Mouse (Mus musculus) CH12.LX (cell line): ENCODE data around the gene Zfp541. TPM values are rescaled to one million over a fixed set of nuclear protein-coding genes. Genes with fewer than 3 reads are reported as not detected.

ENCODE experiments used
- DNase-seq: peaks from one replicate; pipeline ENCODE4 v3.0.0-alpha.2; 2013; ENCODE audit errors: extremely low read depth
- H3K27ac ChIP-seq: 2 replicates; pipeline ENCODE4 v1.5.1; 2012; ENCODE audit warnings: low read depth, mild to moderate bottlenecking, control low read depth, moderate library complexity; ENCODE audit not compliant: insufficient read depth
- H3K27me3 ChIP-seq: replicated peaks from 2 replicates; pipeline ENCODE3; 2012; ENCODE audit warnings: inconsistent platforms
- H3K36me3 ChIP-seq, 2 experiments: replicated peaks in 1 of 2; 2 replicates each; pipeline versions ENCODE3 to v1.6.1; 2012; ENCODE audit warnings: inconsistent platforms in 1 of 2, low read length in 1 of 2, mild to moderate bottlenecking in 1 of 2, mixed read lengths in 1 of 2, moderate library complexity in 1 of 2; ENCODE audit not compliant: control insufficient read depth in 1 of 2, insufficient read depth in 1 of 2
- H3K4me1 ChIP-seq, 2 experiments: 2 replicates each; pipeline ENCODE4 v1.6.1; 2012; ENCODE audit warnings: inconsistent platforms in 1 of 2, moderate library complexity in 1 of 2; ENCODE audit not compliant: insufficient read depth in 2 of 2, control insufficient read depth in 1 of 2
- H3K4me2 ChIP-seq: 2 replicates; pipeline ENCODE4 v1.6.1; 2012; ENCODE audit warnings: low read depth, mild to moderate bottlenecking, control low read depth; ENCODE audit not compliant: poor library complexity, insufficient read depth, severe bottlenecking
- H3K4me3 ChIP-seq, 3 experiments: fragments of 150-350 bp in 1 of 3; sonication (generic) in 1 of 3; replicated peaks in 1 of 3; 2 replicates each; pipeline versions ENCODE3 to v1.5.1; 2011 to 2012; ENCODE audit warnings: low read depth in 2 of 3, low read length in 2 of 3, mild to moderate bottlenecking in 2 of 3, moderate library complexity in 2 of 3, control low read depth in 1 of 3, improper control_type of control experiment in 1 of 3, inconsistent platforms in 1 of 3, mixed read lengths in 1 of 3; ENCODE audit not compliant: poor library complexity in 1 of 3
- H3K79me2 ChIP-seq: replicated peaks from 2 replicates; pipeline ENCODE4 v1.6.1; 2012; ENCODE audit warnings: mild to moderate bottlenecking, moderate library complexity; ENCODE audit not compliant: control insufficient read depth, poor library complexity, insufficient read depth, severe bottlenecking; ENCODE audit errors: extremely low read depth
- H3K9ac ChIP-seq: 2 replicates; pipeline ENCODE4 v1.6.1; 2012; ENCODE audit warnings: low read depth, mild to moderate bottlenecking, control low read depth, moderate library complexity; ENCODE audit not compliant: insufficient read depth
- H3K9me3 ChIP-seq: replicated peaks from 2 replicates; pipeline ENCODE3; 2012; ENCODE audit warnings: low read length, inconsistent platforms, mixed read lengths
- BHLHE40 ChIP-seq: IDR thresholded peaks from 2 replicates; pipeline ENCODE4 v1.6.1; 2011; ENCODE audit warnings: mild to moderate bottlenecking, low read depth, low read length, improper control_type of control experiment
- CHD1 ChIP-seq: IDR thresholded peaks from 2 replicates; pipeline ENCODE4 v1.6.1; 2012; ENCODE audit warnings: low read depth, low read length, improper control_type of control experiment, inconsistent platforms
- E2F4 ChIP-seq: IDR thresholded peaks from 2 replicates; pipeline ENCODE4 v1.6.1; 2011; ENCODE audit warnings: low read depth, low read length, improper control_type of control experiment; ENCODE audit not compliant: insufficient replicate concordance
- ELF1 ChIP-seq: IDR thresholded peaks from 2 replicates; pipeline ENCODE4 v1.6.1; 2014; ENCODE audit warnings: low read depth, mild to moderate bottlenecking, inconsistent platforms, low read length, improper control_type of control experiment
- EP300 ChIP-seq: IDR thresholded peaks from 2 replicates; pipeline ENCODE4 v1.6.1; 2011; ENCODE audit warnings: low read length, improper control_type of control experiment
- ETS1 ChIP-seq: conservative IDR thresholded peaks from 2 replicates; pipeline ENCODE4 v1.6.1; 2012; ENCODE audit warnings: low read depth, mild to moderate bottlenecking, inconsistent platforms, low read length, improper control_type of control experiment, moderate library complexity
- GABPA ChIP-seq: IDR thresholded peaks from 2 replicates; pipeline ENCODE4 v1.6.1; 2012; ENCODE audit warnings: low read depth, low read length, improper control_type of control experiment, inconsistent platforms; ENCODE audit not compliant: insufficient replicate concordance
- HCFC1 ChIP-seq: IDR thresholded peaks from 2 replicates; pipeline ENCODE4 v1.6.1; 2012; ENCODE audit warnings: low read depth, mild to moderate bottlenecking, inconsistent platforms, low read length, improper control_type of control experiment
- IRF4 ChIP-seq: IDR thresholded peaks from 2 replicates; pipeline ENCODE4 v1.6.1; 2014; ENCODE audit warnings: low read depth, mild to moderate bottlenecking, inconsistent platforms, low read length, improper control_type of control experiment
- JUN ChIP-seq: IDR thresholded peaks from 2 replicates; pipeline ENCODE4 v1.6.1; 2011; ENCODE audit warnings: low read depth, mild to moderate bottlenecking, low read length, improper control_type of control experiment, moderate library complexity; ENCODE audit not compliant: insufficient read depth
- MAFK ChIP-seq: IDR thresholded peaks from 2 replicates; pipeline ENCODE4 v1.6.1; 2011; ENCODE audit warnings: low read length, improper control_type of control experiment; ENCODE audit not compliant: insufficient replicate concordance
- MAX ChIP-seq: IDR thresholded peaks from 2 replicates; pipeline ENCODE4 v1.6.1; 2011; ENCODE audit warnings: low read length, improper control_type of control experiment
- MAZ ChIP-seq: IDR thresholded peaks from 2 replicates; pipeline ENCODE4 v1.6.1; 2012; ENCODE audit warnings: low read depth, mild to moderate bottlenecking, inconsistent platforms, low read length, improper control_type of control experiment, moderate library complexity
- MEF2A ChIP-seq: IDR thresholded peaks from 2 replicates; pipeline ENCODE4 v1.6.1; 2014; ENCODE audit warnings: low read depth, mild to moderate bottlenecking, inconsistent platforms, low read length, improper control_type of control experiment, borderline replicate concordance
- NELFE ChIP-seq: IDR thresholded peaks from 2 replicates; pipeline ENCODE4 v1.6.1; 2011; ENCODE audit warnings: low read depth, low read length, improper control_type of control experiment
- NRF1 ChIP-seq: IDR thresholded peaks from 2 replicates; pipeline ENCODE4 v1.6.1; 2014; ENCODE audit warnings: low read depth, mild to moderate bottlenecking, inconsistent platforms, low read length, improper control_type of control experiment, moderate library complexity
- PAX5 ChIP-seq: IDR thresholded peaks from 2 replicates; pipeline ENCODE4 v1.6.1; 2012; ENCODE audit warnings: low read length, inconsistent platforms, mixed read lengths
- POLR2A ChIP-seq: IDR thresholded peaks from 2 replicates; pipeline ENCODE4 v1.6.1; 2011; ENCODE audit warnings: low read depth, mild to moderate bottlenecking, improper control_type of control experiment, low read length
- RAD21 ChIP-seq: IDR thresholded peaks from 2 replicates; pipeline ENCODE4 v1.6.1; 2011; ENCODE audit warnings: low read depth, mild to moderate bottlenecking, low read length, improper control_type of control experiment, moderate library complexity
- RCOR1 ChIP-seq: conservative IDR thresholded peaks from 2 replicates; pipeline ENCODE4 v1.6.1; 2012; ENCODE audit warnings: low read depth, mild to moderate bottlenecking, inconsistent platforms, low read length, improper control_type of control experiment
- SIN3A ChIP-seq: IDR thresholded peaks from 2 replicates; pipeline ENCODE4 v1.6.1; 2012; ENCODE audit warnings: low read length, improper control_type of control experiment, inconsistent platforms
- SMC3 ChIP-seq: IDR thresholded peaks from 2 replicates; pipeline ENCODE4 v1.6.1; 2011; ENCODE audit warnings: low read depth, low read length, improper control_type of control experiment
- TBP ChIP-seq: conservative IDR thresholded peaks from 2 replicates; pipeline ENCODE4 v1.6.1; 2011; ENCODE audit warnings: low read depth, low read length, improper control_type of control experiment
- TCF12 ChIP-seq: IDR thresholded peaks from 2 replicates; pipeline ENCODE4 v1.6.1; 2014; ENCODE audit warnings: low read depth, mild to moderate bottlenecking, inconsistent platforms, low read length, improper control_type of control experiment
- USF1 ChIP-seq: IDR thresholded peaks from 2 replicates; pipeline ENCODE4 v1.6.1; 2014; ENCODE audit warnings: low read depth, mild to moderate bottlenecking, inconsistent platforms, low read length, improper control_type of control experiment
- USF2 ChIP-seq: conservative IDR thresholded peaks from 2 replicates; pipeline ENCODE4 v1.6.1; 2011; ENCODE audit warnings: low read depth, low read length, improper control_type of control experiment
- ZC3H11A ChIP-seq: IDR thresholded peaks from 2 replicates; pipeline ENCODE4 v1.6.1; 2012; ENCODE audit warnings: low read depth, mild to moderate bottlenecking, inconsistent platforms, low read length, improper control_type of control experiment
- ZMIZ1 ChIP-seq: IDR thresholded peaks from 2 replicates; pipeline ENCODE4 v1.6.1; 2012; ENCODE audit warnings: low read depth, mild to moderate bottlenecking, inconsistent platforms, low read length, improper control_type of control experiment
- ZNF384 ChIP-seq: IDR thresholded peaks from 2 replicates; pipeline ENCODE4 v1.6.1; 2012; ENCODE audit warnings: low read depth, low read length, improper control_type of control experiment, inconsistent platforms
- dilution Hi-C: fragments of 300-500 bp; cut with MboI; formaldehyde crosslinking; loops from 2 replicates; pipeline ENCODE4 v1.14.3; 2020; ENCODE audit warnings: low sequenced_read_pairs; ENCODE audit not compliant: extremely low pct_unique_long_range_greater_than_20kb, extremely low pct_ligation_motif_present
- in situ Hi-C: fragments of 300-500 bp; cut with MboI; formaldehyde crosslinking; loops from 3 replicates; pipeline ENCODE4 v1.14.3; 2019; ENCODE audit warnings: low sequenced_read_pairs, low pct_ligation_motif_present, low pct_unique_long_range_greater_than_20kb, mixed read lengths
- polyA plus RNA-seq: library from polyadenylated mRNA; unstranded; fragments of >175 nt; gene quantifications from 2 replicates; pipeline ENCODE4 v1.2.1, GENCODE M21; 2012; ENCODE audit warnings: low read depth; ENCODE audit not compliant: insufficient read length
- total RNA-seq, 2 experiments: library from RNA; depleted of rRNA; stranded (reverse); fragments of 300-350 nt in 1 of 2; fragments of >200 nt in 1 of 2; gene quantifications; 2 replicates each; pipeline ENCODE4 v1.2.3; 2012 to 2014

Zfp541 gene
- total and polyA plus RNA-seq, 3 experiments: 0.08 to 0.12 TPM; not detected in 1

DNA sequence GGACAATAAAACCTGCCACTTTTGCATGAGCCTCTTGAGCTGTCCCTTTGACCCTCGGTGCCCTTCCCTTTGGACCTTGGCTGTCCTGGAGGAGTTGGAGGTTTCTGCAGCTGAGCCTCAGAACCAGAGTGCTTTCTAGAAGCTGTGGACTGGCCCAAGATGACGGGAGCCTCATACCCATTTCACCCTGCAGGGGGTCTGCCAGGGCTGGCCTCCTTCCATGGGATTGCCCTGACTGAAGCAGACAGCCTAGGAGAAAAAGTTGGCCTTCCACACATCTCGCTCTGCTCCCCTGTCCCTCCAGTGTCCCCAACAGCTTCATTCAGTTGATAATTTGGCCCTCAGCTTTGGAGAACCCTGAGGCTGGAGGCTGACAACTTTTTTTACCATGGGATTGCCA is 55.5 kb downstream of the Zfp541 start:
- peaks cover 14 to 59% of the 10 kb centered on the region in 2 experiments for H3K4me1 ChIP-seq
- DNase-seq: no peak
- H3K4me2 ChIP-seq: no peak overlapping the region
- no peak overlapping the region for H3K27ac ChIP-seq
- in situ Hi-C loops (no loop called here), dilution Hi-C loops (no loop called here)
- TF ChIP-seq ELF1: no peak
- no peak for TF ChIP-seq MAZ
- TF ChIP-seq TBP: no peak
- TF ChIP-seq GABPA: no peak
- no peak for TF ChIP-seq MAFK
- no peak for TF ChIP-seq ZC3H11A
- TF ChIP-seq RCOR1: no peak
- TF ChIP-seq IRF4: no peak
- no peak for TF ChIP-seq BHLHE40
- TF ChIP-seq NRF1: no peak
- no peak for TF ChIP-seq ZNF384
- no peak for TF ChIP-seq E2F4
- no peak for TF ChIP-seq ZMIZ1
- TF ChIP-seq TCF12: no peak
- no peak for TF ChIP-seq MEF2A
- no peak for TF ChIP-seq EP300
- H3K4me3 ChIP-seq: no peak overlapping the region
- no peak overlapping the region for H3K9ac ChIP-seq
- H3K79me2 ChIP-seq: no peaks in the 10 kb centered on the region
- peaks cover 59 to 67% of the 10 kb centered on the region in 2 experiments for H3K36me3 ChIP-seq
- H3K27me3 ChIP-seq: no peaks in the 10 kb centered on the region
- H3K9me3 ChIP-seq: no peaks in the 10 kb centered on the region

DNA sequence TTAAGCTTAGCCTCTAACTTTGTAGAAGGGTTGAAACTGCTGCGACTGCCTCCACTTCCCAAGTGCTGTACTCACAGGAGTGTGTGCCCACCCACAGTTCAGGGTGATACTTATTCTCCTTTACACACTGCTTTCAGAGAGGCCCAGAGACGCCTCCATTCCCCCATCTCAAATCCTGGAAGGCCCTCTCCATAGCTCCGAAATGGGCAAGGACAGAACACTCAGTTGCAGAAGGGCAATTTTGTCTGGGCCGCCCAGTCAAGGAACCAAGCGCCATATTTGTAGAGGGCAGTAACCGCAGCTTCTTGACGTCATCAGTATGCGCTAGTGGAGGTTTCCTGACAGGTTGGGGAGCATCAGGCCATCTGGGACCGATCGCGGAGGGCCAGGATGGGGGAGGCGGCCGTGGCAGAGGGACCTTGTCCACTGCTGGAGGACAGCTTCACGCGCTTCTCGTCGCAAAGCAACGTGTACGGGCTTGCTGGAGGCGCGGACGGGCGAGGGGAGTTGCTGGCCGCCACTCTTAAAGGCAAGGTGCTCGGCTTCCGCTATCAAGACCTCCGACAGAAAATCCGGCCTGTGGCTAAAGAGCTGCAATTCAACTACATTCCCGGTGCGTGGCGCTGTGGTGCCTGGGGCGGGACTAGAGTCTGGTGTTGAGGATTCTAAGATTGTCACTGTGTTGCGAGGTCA is 58.1 kb downstream of the Zfp541 start, which contains the start of gene Kptn:
Gene Kptn, plus strand, starts transcription at position 327 of the 693 bp plus-strand sequence.
- dilution Hi-C loops: no loop called here
- peak within 1 kb of the TSS; percentile 51 for H3K9ac ChIP-seq
- in situ Hi-C loops: no loop called here
- DNase-seq: peak; percentile 96
- H3K27me3 ChIP-seq: no peaks in the 10 kb centered on the region
- H3K27ac ChIP-seq: peak within 1 kb of the TSS; percentile 66
- peak within 1 kb of the TSS; percentile 59 for H3K4me2 ChIP-seq
- H3K79me2 ChIP-seq: no peaks in the 10 kb centered on the region
- peaks cover 4 to 33% of the 10 kb centered on the region in 2 experiments; a peak in 3 of 4 replicates for H3K4me1 ChIP-seq
- peaks cover 33 to 60% of the 10 kb centered on the region in 2 experiments for H3K36me3 ChIP-seq
- no peaks in the 10 kb centered on the region for H3K9me3 ChIP-seq
- peak within 1 kb of the TSS; percentile 71 to 79 (median 72) for H3K4me3 ChIP-seq
- TF ChIP-seq JUN (no peak), NRF1 (peak; percentile 67), BHLHE40 (peak; percentile 6; the same call in 1 of the 2 replicates), MEF2A (no peak; the same call in 1 of the 2 replicates), MAFK (no peak), USF2 (no peak; the same call in 1 of the 2 replicates), MAX (peak; percentile 38; the same call in 1 of the 2 replicates), SIN3A (peak; percentile 86), ELF1 (peak; percentile 59), GABPA (peak; percentile 37; the same call in 1 of the 2 replicates), TBP (peak; percentile 52; the same call in 1 of the 2 replicates), CHD1 (no peak), EP300 (no peak), ZMIZ1 (0 out of 2 replicates have a peak, but pooled peaks have one; percentile 25), HCFC1 (peak; percentile 96), POLR2A (peak; percentile 69), MAZ (no peak; the same call in 1 of the 2 replicates), RAD21 (peak; percentile 56), SMC3 (peak; percentile 67), NELFE (peak; percentile 57; the same call in 1 of the 2 replicates), USF1 (no peak), ETS1 (no peak), PAX5 (no peak), ZNF384 (no peak)
